Mouse (Mus musculus) cerebellum, postnatal 4 days (tissue): Measurements from ENCODE around the gene Rasgrp1.

Source experiments
- DNase-seq, 2 experiments: peaks; one replicate each; pipeline ENCODE4 v3.0.0; 2022; ENCODE audit warnings: low spot score in 2 of 2, mixed read lengths in 1 of 2

The Rasgrp1 gene

DNA sequence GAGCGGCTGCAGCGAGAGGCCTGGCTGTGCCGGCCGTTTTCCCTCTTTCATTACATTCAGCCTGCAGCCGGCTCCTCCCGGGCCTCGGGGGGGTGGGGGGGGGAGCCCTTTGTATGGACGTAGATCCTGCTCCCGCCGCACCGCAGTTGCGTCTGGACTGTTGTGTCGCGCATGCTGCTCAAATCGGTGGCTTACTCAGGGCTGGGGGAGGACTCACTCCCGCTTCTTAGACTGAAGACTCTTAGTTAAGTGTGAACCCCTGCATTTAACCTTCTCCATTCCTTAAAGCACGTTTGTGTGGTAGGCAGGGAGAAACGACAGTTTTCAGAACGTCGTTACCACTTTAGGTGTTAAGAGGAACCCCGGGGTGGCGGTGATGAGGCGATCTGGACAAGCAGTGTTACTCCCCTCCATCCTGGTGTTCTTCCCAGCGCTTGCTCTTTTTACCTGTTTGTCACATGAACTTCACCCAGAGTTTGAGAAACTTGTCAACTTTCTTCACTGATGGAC lies 92.7 kb downstream of the Rasgrp1 start:
- no peak for DNase-seq

GRCm38 (mm10) chr2:117249255-117250000 lies 93.4 kb downstream of the Rasgrp1 start, which contains the start of gene Fam98b:
Fam98b (plus strand) TSS chr2:117249739.
- DNase-seq = peak; percentile 81 to 91

GRCm38 (mm10) chr2:117241953-117242352 lies 100.8 kb downstream of the Rasgrp1 start:
- no peak for DNase-seq

DNA sequence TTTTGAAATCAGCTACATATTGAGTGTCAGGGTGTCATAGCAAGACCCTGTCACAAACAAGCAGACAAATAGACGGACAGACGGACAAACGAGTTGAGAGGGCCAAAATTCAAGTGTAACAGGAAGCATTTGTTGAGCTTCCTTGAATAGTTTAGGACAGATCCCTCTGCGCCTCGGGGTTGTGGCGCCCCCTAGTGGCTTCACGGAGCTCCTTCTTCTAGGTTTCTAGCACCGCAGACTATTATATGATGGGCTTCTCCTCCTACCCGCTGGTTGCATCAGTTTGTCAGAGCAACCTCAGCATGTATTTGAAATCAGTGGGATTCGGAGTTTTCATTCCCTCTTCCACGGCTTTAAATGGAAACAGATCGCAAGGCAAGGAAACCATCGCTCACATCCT lies 111.5 kb downstream of the Rasgrp1 start:
- peak; percentile 83 to 89 for DNase-seq

DNA sequence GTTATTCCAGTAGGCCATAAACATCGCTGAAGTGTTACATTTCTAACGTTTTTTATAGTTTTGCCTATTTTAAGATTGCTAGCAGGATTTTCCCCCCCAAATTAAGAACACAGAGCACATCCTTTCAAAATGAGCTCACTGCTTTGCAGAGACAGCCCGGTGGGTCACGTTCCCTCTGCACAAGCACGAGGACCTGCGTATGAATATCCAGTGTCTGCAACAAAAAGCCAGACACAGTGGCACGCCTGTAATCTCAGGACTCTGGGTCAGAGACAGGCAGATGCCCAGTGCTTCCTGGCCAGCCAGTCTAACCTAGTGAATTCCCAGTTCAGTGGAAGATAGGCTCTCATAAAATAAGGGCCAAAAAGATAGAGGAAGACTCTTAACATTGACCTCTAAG lies 112.5 kb downstream of the Rasgrp1 start:
- no peak for DNase-seq
